Mouse (Mus musculus) heart, adult 2 months (tissue): ENCODE results near the gene Lamc1. TPM values are rescaled to one million over a fixed set of nuclear protein-coding genes. Genes with fewer than 3 reads are reported as not detected.
A peak's percentile ranks its signal among the peaks of the same experiment; 100 is the strongest.

Source experiments
- DNase-seq, 2 experiments: peaks; one replicate each; pipeline ENCODE4 v3.0.0; 2021
- H3K27ac ChIP-seq: fragments of 200-600 bp; 2 replicates; pipeline ENCODE4 v1.8.1; 2022
- H3K27me3 ChIP-seq: fragments of 200-500 bp; 2 replicates; pipeline ENCODE4 v1.6.1; 2012; ENCODE audit warnings: mild to moderate bottlenecking, low read length, inconsistent platforms, mixed read lengths; ENCODE audit not compliant: control insufficient read depth, insufficient read depth
- H3K36me3 ChIP-seq: fragments of 200-500 bp; 2 replicates; pipeline ENCODE4 v1.6.1; 2012; ENCODE audit warnings: low read length, inconsistent platforms; ENCODE audit not compliant: control insufficient read depth, insufficient read depth
- H3K4me1 ChIP-seq: fragments of 200-500 bp; 2 replicates; pipeline ENCODE4 v1.6.1; 2011; ENCODE audit warnings: low read length; ENCODE audit not compliant: control insufficient read depth, insufficient read depth
- H3K4me3 ChIP-seq: fragments of 200-600 bp; 2 replicates; pipeline ENCODE4 v1.8.1; 2022
- H3K79me2 ChIP-seq: fragments of 200-500 bp; replicated peaks from 2 replicates; pipeline ENCODE4 v1.6.1; 2012; ENCODE audit warnings: mild to moderate bottlenecking, inconsistent platforms, low read length, moderate library complexity, mixed read lengths; ENCODE audit not compliant: control insufficient read depth, insufficient read depth
- H3K9ac ChIP-seq: fragments of 200-500 bp; 2 replicates; pipeline ENCODE4 v1.6.1; 2012; ENCODE audit warnings: low read depth, mild to moderate bottlenecking, control low read depth, inconsistent platforms, low read length, mixed read lengths
- CTCF ChIP-seq: fragments of 200-600 bp; IDR thresholded peaks from 2 replicates; pipeline ENCODE4 v1.8.1; 2022; ENCODE audit warnings: antibody characterized with exemption, mild to moderate bottlenecking, moderate library complexity
- EP300 ChIP-seq: fragments of 200-500 bp; IDR thresholded peaks from 2 replicates; pipeline ENCODE4 v1.6.1; 2011; ENCODE audit warnings: low read depth, low read length, control low read depth; ENCODE audit not compliant: insufficient read depth
- POLR2A ChIP-seq: fragments of 200-500 bp; IDR thresholded peaks from 2 replicates; pipeline ENCODE4 v1.6.1; 2011; ENCODE audit warnings: mild to moderate bottlenecking, low read depth, low read length, control low read depth; ENCODE audit not compliant: insufficient read depth
- WGBS: fragments of 180-500 bp; shearing (Covaris S2); methylation state at CpG from one replicate; pipeline ENCODE4 v1.1.7; 2018; 5-methylcytosine and 5-hydroxymethylcytosine counted together
- intact Hi-C: fragments of 180-260 bp; cut with DNase I; formaldehyde crosslinking; loops from one replicate; pipeline ENCODE4 v1.15.1; 2025
- polyA plus RNA-seq: library from polyadenylated mRNA; depleted of rRNA; stranded (reverse); fragments of >200 nt; gene quantifications from 2 replicates; pipeline ENCODE4 v1.2.3, GENCODE M21; 2012
- total RNA-seq, 2 experiments: library from RNA; stranded (reverse); gene quantifications; 2 replicates each; pipeline ENCODE4 v1.2.3; 2021

Lamc1 gene
- total and polyA plus RNA-seq, 3 experiments, result 103 to 116 (median 111) TPM

DNA sequence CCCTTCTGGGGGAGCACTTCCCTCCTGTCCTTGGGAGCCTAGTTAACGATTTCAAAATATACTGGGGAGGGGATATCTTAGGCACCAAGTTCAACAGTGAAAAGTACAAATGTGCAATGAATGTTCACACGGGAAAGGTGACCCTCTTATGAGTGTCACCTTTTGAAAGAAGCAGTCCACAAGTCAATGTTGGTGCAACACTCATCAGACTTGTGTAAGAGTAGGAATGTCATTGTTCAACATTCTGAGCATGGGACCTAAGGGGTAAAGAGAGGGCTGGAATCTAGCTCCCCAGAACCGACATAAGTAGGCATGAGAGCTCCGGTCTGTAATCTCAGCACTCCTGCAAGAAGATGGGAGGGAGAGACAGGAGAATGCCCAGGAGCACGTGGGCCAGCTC lies 45.1 kb downstream of the Lamc1 start:
- Histone ChIP-seq H3K4me1 (peaks cover 19% of the 10 kb centered on the region), H3K79me2 (peaks cover 5% of the 10 kb centered on the region), H3K4me3 (no peak overlapping the region), H3K27ac (no peak overlapping the region), H3K36me3 (peaks cover 7% of the 10 kb centered on the region), H3K27me3 (no peaks in the 10 kb centered on the region), H3K9ac (no peak overlapping the region)
- WGBS, result 60% methylated on average over 5 of the region's 5 CpGs
- intact Hi-C loops, result no loop called here
- TF ChIP-seq CTCF (no peak), POLR2A (no peak), EP300 (no peak)
- no peak for DNase-seq

DNA sequence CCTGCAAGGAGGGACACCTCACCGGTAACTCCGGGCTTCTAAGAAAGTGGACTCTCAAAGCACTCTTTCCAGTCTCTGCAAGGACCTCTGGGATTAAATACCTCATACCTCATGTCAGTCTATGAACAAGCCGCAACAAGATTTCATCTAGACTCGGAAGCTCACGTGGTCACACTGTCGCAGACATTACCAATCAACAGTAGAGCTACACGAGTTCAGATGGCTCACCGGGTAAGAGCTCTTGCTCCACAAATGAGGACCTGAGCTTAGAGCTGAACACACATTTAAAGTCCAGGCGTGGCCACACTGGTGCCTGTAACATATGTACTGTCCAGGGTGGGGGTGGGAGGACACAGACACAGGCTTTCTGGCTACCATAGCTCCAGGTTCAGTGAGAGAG lies 46.4 kb downstream of the Lamc1 start:
- Histone ChIP-seq H3K4me3 (peak overlapping the region; percentile 28; the same call in 1 of the 2 replicates), H3K27ac (peak overlapping the region; percentile 39), H3K36me3 (peaks cover 12% of the 10 kb centered on the region), H3K4me1 (peaks cover 18% of the 10 kb centered on the region), H3K9ac (no peak overlapping the region), H3K79me2 (peaks cover 8% of the 10 kb centered on the region), H3K27me3 (no peaks in the 10 kb centered on the region)
- intact Hi-C loops, result no loop called here
- peak in 1 of 2 experiments; percentile 12 for DNase-seq
- 72% methylated on average over 9 of the region's 9 CpGs for WGBS
- TF ChIP-seq EP300 (no peak), POLR2A (no peak)

- 75% methylated on average over 8 of the region's 8 CpGs for WGBS
- H3K27ac ChIP-seq, result peak overlapping the region; percentile 16; the same call in 1 of the 2 replicates
- TF ChIP-seq EP300 (no peak), POLR2A (no peak)
Measured at GRCm38 (mm10) chr1:153285188-153285587, 47.4 kb downstream of the Lamc1 start.

GRCm38 (mm10) chr1:153282342-153282975 lies 50.1 kb downstream of the Lamc1 start:
- intact Hi-C loops, result loop anchor here (2.0 to 5.0 kb wide), 2 partner anchors 20 to 50 kb away; partner anchors contain the start of gene Lamc1
- H3K4me1 ChIP-seq, result peaks cover 23% of the 10 kb centered on the region
- H3K9ac ChIP-seq, result no peak overlapping the region; the same call in 1 of the 2 replicates
- TF ChIP-seq POLR2A (no peak), CTCF (no peak), EP300 (no peak)
- H3K27ac ChIP-seq, result peak overlapping the region; percentile 67
- 35% methylated on average over 5 of the region's 5 CpGs for WGBS
- DNase-seq, result peak in 1 of 2 experiments; percentile 45
- H3K36me3 ChIP-seq, result peaks cover 21% of the 10 kb centered on the region
- peak overlapping the region; percentile 7; the same call in 1 of the 2 replicates for H3K4me3 ChIP-seq
- H3K79me2 ChIP-seq, result peaks cover 12% of the 10 kb centered on the region
- H3K27me3 ChIP-seq, result no peaks in the 10 kb centered on the region

More at GRCm38 (mm10) chr1:153285188-153285587, 47.4 kb downstream of the Lamc1 start:
- no peaks in the 10 kb centered on the region for H3K27me3 ChIP-seq
- DNase-seq, result no peak
- peaks cover 8% of the 10 kb centered on the region for H3K79me2 ChIP-seq
- peaks cover 17% of the 10 kb centered on the region for H3K36me3 ChIP-seq
- H3K4me3 ChIP-seq, result no peak overlapping the region
- H3K4me1 ChIP-seq, result peaks cover 21% of the 10 kb centered on the region
- no peak overlapping the region for H3K9ac ChIP-seq
- intact Hi-C loops, result no loop called here

DNA sequence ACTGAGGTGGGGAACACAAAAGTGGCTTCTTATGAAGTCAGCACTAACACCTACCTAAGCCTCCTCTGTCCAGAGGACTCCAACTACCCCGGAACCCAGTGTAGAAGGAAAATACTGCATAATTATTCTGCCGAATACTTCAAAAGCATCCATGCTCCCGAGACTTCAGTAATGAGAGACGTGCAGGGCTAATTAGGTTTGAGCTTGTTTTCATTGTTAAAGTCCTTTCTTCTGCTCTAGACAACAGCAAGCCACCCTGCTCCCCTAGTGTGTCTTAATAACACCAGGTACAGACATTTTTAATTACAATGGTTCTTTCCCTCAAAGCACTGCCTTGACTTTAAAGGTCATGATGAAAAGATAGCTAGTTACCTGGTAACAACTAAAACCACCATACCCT lies 51.1 kb downstream of the Lamc1 start:
- intact Hi-C loops, result loop anchor here (5.0 kb wide), 1 partner anchor 51 kb away; the partner anchor contains the start of gene Lamc1

DNA sequence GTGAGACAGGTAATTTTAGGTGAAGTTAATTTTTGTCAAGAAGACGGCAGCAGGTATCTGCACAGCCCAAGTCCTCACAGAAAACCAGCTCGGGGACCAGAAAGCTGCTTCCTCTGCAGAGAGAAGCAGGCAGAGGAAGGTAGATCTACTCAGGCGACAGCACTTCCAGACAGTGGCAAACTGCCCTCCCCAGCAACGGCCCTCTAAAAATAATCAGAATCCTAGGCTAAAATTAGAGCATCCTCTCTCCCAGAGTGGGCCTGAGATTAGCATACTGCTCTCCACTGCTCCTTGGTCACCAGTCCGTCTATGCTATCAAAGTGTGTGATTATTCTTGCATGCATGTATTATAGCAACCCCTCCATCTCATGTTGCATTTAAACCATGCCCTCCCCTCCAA lies 52.2 kb downstream of the Lamc1 start:
- intact Hi-C loops, result loop anchor here (5.0 kb wide), 1 partner anchor 52 kb away; the partner anchor contains the start of gene Lamc1
- peak overlapping the region; percentile 50; the same call in 1 of the 2 replicates for H3K9ac ChIP-seq
- H3K27me3 ChIP-seq, result no peaks in the 10 kb centered on the region
- DNase-seq, result peak; percentile 60 to 71
- 8% methylated on average over 5 of the region's 5 CpGs for WGBS
- H3K27ac ChIP-seq, result peak overlapping the region; percentile 82
- H3K36me3 ChIP-seq, result peaks cover 27% of the 10 kb centered on the region
- peaks cover 12% of the 10 kb centered on the region for H3K79me2 ChIP-seq
- H3K4me1 ChIP-seq, result peaks cover 21% of the 10 kb centered on the region
- peak overlapping the region; percentile 34; the same call in 1 of the 2 replicates for H3K4me3 ChIP-seq
- peak; percentile 62; the same call in 1 of the 2 replicates for TF ChIP-seq EP300
- no peak for TF ChIP-seq CTCF
- TF ChIP-seq POLR2A, result peak; percentile 65

More for the DNA sequence above, 51.1 kb downstream of the Lamc1 start:
- Histone ChIP-seq H3K4me1 (peaks cover 23% of the 10 kb centered on the region), H3K4me3 (no peak overlapping the region), H3K36me3 (peaks cover 21% of the 10 kb centered on the region), H3K27me3 (no peaks in the 10 kb centered on the region), H3K27ac (peak overlapping the region; percentile 82), H3K79me2 (peaks cover 12% of the 10 kb centered on the region), H3K9ac (no peak overlapping the region)
- TF ChIP-seq CTCF, result no peak
- no peak for TF ChIP-seq POLR2A
- TF ChIP-seq EP300, result no peak
- no peak for DNase-seq
- WGBS, result 66% methylated on average over 4 of the region's 4 CpGs
